25 mouse cellular contexts compared by ENCODE assay signal in the genomic region with DNA sequence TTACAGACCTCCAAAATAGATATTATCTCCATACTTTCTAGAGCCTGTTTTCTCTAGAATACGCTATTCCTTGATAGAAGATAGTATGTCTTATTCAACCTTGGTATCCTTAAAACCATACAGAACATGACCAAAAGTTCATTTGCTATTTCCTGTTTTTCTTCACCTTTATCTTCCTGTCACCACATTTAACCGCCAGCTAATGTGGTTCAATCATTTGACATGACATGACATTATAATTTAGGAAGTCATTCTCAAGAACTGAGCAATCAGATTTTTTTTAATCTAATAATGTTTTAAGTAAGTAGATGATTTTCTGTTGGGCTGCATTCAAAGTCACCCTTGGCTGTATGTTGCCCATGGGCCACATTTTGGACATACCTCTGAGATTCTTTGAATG.
"Had no signal": no experiment of that assay in that cellular context is flagged by ENCODE, and none has a peak within 500 bp of the region (broad histone marks: within the 10 kb centered on the region; RNA-seq: fewer than 3 reads in every experiment).

No protein-coding gene starts in this region.

- H3K4me3 ChIP-seq: heart, adult 2 months; hindbrain, embryonic 10.5 days; hindbrain, embryonic 12.5 days; intestine, embryonic 15.5 days; layer of hippocampus, adult 2 months; left cerebral cortex, adult 2 months; limb, embryonic 13.5 days; limb, embryonic 15.5 days; liver, embryonic 12.5 days had no signal

- H3K27ac ChIP-seq: heart, adult 2 months; hindbrain, embryonic 10.5 days; hindbrain, embryonic 12.5 days; hindbrain, embryonic 14.5 days; intestine, embryonic 15.5 days; layer of hippocampus, adult 2 months; left cerebral cortex, adult 2 months; limb, embryonic 13.5 days; limb, embryonic 15.5 days; liver, embryonic 12.5 days; liver, embryonic 14.5 days had no signal

- DNase-seq: gastrocnemius, postnatal 14 days; gastrocnemius, postnatal 36 days; heart, adult 2 months; heart, postnatal 10 days; heart, postnatal 4 days; kidney, adult 18-20 months; kidney, adult 8-10 months; kidney, postnatal 10 days; kidney, postnatal 25 days; kidney, postnatal 4 days; left cerebral cortex, postnatal 4 days had no signal

- ATAC-seq: hindbrain, embryonic 16.5 days; inflammation-experienced regulatory T-cells, adult 6 months; intestine, embryonic 15.5 days; intestine, postnatal 0 days; liver, embryonic 12.5 days had no signal

- H3K36me3 ChIP-seq: hindbrain, embryonic 10.5 days; hindbrain, embryonic 12.5 days; intestine, embryonic 15.5 days; limb, embryonic 13.5 days; limb, embryonic 15.5 days; liver, embryonic 12.5 days had no signal

- H3K4me2 ChIP-seq: heart, embryonic 11.5 days; hindbrain, embryonic 12.5 days; hindbrain, embryonic 14.5 days; intestine, embryonic 15.5 days; limb, embryonic 13.5 days; limb, embryonic 15.5 days; liver, embryonic 12.5 days had no signal

- H3K27me3 ChIP-seq: hindbrain, embryonic 12.5 days; intestine, embryonic 15.5 days; limb, embryonic 13.5 days; limb, embryonic 15.5 days; liver, embryonic 12.5 days had no signal

- H3K9me3 ChIP-seq: hindbrain, embryonic 10.5 days; hindbrain, embryonic 12.5 days; intestine, embryonic 15.5 days; limb, embryonic 13.5 days; limb, embryonic 15.5 days; liver, embryonic 12.5 days had no signal

- H3K4me1 ChIP-seq: hindbrain, embryonic 10.5 days; hindbrain, embryonic 12.5 days; intestine, embryonic 15.5 days; limb, embryonic 13.5 days; limb, embryonic 15.5 days; liver, embryonic 12.5 days had no signal

- H3K9ac ChIP-seq: hindbrain, embryonic 12.5 days; hindbrain, embryonic 14.5 days; intestine, embryonic 15.5 days; limb, embryonic 13.5 days; limb, embryonic 15.5 days; liver, embryonic 12.5 days; liver, embryonic 14.5 days had no signal
